Mouse (Mus musculus): Measurements from ENCODE around the gene Dgcr6.

DNA sequence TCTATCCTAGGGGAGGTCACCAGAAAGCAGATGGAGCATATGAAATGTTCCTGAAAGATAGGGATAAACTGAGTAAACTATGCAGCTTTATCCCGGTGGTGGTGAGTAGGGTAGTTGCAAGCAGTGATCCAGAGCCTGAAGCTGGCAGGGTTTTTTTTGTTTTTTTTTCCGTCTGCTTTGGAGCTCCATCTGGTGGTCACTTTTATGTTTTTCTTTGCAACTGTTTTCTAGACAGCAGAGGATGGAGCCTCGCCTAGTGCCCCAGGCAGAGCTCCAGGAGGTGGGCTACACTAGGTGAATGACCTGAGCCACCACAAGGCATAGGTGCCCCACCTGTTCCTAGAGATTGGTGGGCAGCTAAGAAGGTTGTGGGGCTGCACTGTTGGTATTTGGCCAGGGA lies 5.0 kb upstream of the Dgcr6 start:
- peak; percentile 24; the same call in 1 of the 2 replicates for TF ChIP-seq CTCF (IDR thresholded peaks at IDR 0.05; ENCODE audit: low read depth, low read length)
- TF ChIP-seq POLR2AphosphoS5 (IDR thresholded peaks at IDR 0.05; ENCODE audit: insufficient replicate concordance, low read depth, low read length) = no peak
- TF ChIP-seq GATA1 (IDR thresholded peaks at IDR 0.05; ENCODE audit: borderline replicate concordance, low read length) = no peak
- no peak for TF ChIP-seq GATA2 (IDR thresholded peaks at IDR 0.05; ENCODE audit: borderline replicate concordance, low read depth, low read length)

Measured in G1E (cell line).